Mouse (Mus musculus) lung, postnatal 10 days (tissue): ENCODE results near the gene Bank1.

Experiments used
- DNase-seq: peaks from one replicate; pipeline ENCODE4 v3.0.0; 2021

Bank1 gene

GRCm38 (mm10) chr3:136100292-136100691, 225.6 kb downstream of the Bank1 start:
- DNase-seq = no peak

- no peak for DNase-seq
Measured at GRCm38 (mm10) chr3:136086948-136087660, 238.8 kb downstream of the Bank1 start.

DNA sequence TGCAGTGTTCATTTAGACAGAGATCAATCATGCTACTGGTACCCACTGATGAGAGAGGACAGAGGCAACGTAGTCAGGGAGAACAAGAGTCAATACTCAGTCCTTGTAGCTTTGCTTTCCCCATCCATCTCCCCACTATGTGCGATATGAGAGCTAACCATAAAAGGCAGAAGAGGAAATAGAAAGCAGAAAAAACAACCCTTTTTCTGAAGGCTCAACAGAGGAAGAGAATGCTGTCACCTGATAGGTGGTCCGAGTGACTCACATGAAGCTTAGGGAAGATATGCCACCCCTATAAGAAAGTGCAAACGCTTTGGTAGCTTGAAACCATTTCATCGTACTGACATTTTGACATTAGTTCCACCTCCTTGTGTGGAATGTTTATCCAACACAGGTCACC, 239.4 kb downstream of the Bank1 start:
- DNase-seq = no peak

GRCm38 (mm10) chr3:136085077-136085476, 240.8 kb downstream of the Bank1 start:
- DNase-seq = no peak

DNA sequence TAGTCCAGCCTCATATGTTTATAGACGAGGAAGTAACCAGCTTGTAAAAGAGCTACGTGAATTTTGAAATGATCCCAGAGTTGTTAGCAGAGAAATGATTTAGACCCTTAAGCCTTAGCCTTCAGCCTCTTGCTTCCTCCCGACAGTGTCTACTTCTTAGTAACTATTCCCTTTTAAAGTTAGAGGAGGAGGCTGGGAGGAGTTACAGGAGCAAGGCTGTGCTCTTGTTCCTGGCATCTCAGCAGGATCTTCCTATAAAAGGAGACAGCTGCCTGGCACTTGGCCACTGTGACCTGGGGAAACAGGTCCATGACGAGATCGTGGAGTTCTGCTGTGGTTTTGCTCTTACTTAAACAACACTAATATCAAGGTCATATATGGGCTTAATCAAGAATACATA, 241.8 kb downstream of the Bank1 start:
- no peak for DNase-seq

DNA sequence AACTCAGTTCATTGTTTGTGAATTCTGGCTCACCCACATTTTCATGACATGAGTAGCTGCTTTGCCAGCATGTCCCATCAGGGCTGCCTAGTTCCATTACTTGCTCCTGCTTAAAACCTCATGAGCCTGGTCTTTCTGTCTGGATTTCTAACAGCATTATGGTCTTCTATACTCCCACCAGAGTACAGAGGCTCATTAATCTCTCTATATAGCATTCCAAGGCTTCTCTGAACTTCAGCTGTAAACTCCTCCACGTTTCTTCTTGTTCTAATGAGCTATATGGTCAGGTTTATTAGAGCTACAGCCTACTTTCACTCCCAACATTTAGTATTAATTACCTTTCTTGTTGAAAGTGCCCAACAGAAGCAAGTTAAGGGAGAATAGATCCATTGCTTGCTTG, 244.6 kb downstream of the Bank1 start:
- DNase-seq = no peak

DNA sequence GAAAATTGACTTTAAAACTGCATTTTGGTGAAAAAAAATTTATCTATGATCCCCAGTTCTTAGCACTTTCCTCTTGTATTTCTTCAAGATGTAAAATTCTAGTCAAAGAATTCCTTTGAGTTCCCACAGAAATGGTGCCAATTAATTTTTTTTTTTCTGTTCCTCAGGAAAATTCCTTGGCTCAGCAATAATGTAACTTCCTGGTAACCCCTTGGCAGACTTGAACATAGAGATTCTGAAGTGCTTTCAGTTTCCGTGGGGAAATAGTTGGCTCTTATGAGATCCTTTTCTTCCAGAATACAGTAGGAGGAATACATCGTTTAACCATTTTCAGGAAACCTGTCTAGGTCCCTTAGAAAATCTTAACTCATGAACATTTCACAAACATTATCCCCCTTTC, 247.3 kb downstream of the Bank1 start:
- DNase-seq = no peak

GRCm38 (mm10) chr3:136070394-136070793, 255.5 kb downstream of the Bank1 start:
- DNase-seq = no peak

GRCm38 (mm10) chr3:136061907-136062306, 264.0 kb downstream of the Bank1 start:
- no peak for DNase-seq

- no peak for DNase-seq
Measured at GRCm38 (mm10) chr3:136050635-136051034, 275.2 kb downstream of the Bank1 start.

- DNase-seq = no peak
Measured at GRCm38 (mm10) chr3:136050215-136050614, 275.7 kb downstream of the Bank1 start.

DNA sequence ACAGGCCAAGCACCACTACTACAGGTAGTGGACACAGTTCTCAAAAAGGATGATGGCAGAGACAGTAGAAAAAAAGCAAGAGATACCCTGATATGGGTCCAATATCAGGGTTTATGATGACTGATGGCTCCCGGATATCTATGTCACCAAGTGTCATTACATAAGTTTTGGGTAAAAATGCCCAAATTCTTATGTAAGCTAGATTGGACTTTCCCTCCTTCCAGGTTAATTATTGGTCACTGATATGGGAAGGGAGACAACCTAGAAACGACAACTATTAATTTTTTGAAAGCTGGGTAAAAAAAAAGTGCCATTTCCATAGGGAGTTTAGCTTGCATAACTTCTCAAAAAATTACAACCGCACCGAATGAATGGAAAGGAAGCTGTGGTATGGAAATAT, 277.8 kb downstream of the Bank1 start:
- no peak for DNase-seq

DNA sequence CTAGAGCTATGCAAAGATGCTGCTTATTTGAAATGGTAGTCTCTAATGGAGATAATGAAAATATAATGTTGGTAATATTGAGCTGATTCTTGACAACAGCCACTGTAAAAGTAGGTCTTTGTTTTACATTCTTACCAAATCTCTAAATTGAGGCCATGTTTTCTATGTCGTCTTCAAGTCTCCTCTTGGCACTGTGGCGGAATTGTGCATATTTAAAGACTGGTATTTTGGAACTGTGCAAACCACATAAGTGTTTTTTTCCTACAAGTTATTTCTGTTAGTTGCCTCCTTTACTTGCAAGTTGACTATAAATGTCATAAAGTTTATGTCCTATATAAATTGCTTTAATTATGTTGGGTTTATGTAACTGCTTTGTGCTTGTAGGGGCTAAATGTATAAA, 280.5 kb downstream of the Bank1 start:
- no peak for DNase-seq

DNA sequence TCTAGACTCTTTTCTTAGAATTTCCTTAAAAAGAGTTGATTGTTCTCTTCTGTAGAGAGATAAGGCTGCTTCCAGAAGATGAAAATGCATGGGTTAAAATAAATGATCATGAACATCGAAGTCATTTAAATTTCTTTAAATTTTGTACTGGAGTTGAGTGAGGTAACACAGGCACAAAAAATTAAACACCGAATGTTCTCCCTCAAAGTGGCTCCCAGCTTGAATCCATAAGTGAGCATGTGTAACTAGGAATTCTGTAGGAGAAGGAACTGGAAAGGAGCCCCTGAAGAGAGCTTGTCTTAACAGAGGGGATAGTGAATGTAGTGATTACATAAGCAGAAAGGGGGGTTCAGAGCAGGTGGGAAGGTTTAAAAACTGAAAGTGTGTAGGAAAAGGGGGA, 285.8 kb downstream of the Bank1 start:
- no peak for DNase-seq

- no peak for DNase-seq
Measured at GRCm38 (mm10) chr3:136039446-136039845, 286.4 kb downstream of the Bank1 start.

- DNase-seq = no peak
Measured at GRCm38 (mm10) chr3:136037254-136037653, 288.6 kb downstream of the Bank1 start.

- no peak for DNase-seq
Measured at GRCm38 (mm10) chr3:136035784-136036183, 290.1 kb downstream of the Bank1 start.

DNA sequence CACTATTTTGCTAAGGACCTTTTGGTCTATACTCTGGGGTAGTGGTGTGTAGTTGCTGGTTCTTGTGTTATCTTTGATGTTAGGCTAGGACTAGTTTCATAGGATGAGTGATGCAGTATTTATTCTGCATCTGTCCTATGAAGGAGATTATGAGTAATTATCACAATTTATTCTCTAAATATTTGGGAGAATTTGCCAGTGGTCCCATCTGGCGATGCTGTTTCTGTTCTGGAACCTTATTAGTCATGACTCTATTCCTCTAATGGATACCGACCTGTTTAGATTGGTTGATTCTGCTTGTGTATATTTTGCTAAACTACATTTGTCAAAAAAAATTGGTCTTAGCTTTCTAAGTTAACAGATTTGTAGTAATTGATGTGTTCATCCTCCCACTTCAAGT, 301.0 kb downstream of the Bank1 start:
- DNase-seq = no peak

GRCm38 (mm10) chr3:136017517-136017916, 308.3 kb downstream of the Bank1 start:
- no peak for DNase-seq

GRCm38 (mm10) chr3:136010616-136011015, 315.2 kb downstream of the Bank1 start:
- no peak for DNase-seq

DNA sequence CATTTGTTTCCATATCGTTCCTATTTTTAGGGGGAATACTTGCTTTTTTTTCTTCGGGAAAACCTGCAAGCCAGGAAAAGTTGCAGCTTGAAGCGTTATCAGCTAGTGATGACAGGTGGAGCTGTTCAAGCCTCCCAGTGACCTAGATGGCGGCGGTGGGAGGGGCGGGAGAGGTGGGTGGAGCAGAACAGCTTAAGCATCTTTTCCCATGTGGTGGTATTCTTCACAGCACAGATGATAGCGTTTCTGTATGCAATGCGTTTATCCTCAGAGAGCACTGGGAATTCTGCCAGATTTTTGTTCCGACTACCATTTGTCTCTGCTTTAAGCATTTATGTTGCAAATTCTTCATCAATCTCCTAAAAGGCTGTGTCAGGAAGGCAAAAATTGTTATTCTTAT, 318.0 kb downstream of the Bank1 start:
- DNase-seq = no peak

DNA sequence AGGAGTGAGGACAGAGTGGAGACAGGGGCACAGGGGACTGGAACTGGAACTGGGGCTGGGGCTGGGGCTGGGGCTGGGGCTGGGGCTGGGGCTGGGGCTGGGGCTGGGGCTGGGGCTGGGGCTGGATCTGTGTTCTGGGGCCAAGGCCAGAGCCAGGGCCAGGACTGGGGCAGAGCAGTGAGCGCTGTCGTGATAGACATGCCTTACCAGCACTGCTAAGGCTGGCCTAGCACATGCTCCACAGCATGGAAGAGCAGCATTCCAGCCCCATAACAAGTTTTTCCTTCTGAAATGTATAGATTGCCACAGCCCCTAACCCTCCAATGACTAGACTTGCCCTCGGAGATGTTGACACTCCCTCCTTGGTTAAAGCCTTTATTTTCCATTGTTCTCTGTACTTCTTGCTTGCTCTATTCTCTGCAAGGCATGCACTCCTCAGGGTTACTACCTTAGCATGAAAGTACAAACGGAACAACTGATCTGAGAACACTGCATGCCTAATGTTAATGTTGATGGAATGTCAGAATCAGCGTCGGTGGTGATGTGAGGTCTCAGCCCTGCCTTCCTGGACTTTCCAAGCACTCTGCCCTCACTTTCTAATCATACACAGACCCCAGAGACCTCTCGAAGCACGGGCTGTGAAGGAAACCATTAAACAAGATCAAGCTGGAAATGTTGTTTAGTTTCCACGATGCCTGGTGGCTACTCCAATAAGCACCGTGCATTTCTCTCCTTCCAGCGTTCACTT, 318.6 kb downstream of the Bank1 start:
- DNase-seq = no peak
